Comparison of ENCODE assay signal across 7 mouse cellular contexts in the genomic region with DNA sequence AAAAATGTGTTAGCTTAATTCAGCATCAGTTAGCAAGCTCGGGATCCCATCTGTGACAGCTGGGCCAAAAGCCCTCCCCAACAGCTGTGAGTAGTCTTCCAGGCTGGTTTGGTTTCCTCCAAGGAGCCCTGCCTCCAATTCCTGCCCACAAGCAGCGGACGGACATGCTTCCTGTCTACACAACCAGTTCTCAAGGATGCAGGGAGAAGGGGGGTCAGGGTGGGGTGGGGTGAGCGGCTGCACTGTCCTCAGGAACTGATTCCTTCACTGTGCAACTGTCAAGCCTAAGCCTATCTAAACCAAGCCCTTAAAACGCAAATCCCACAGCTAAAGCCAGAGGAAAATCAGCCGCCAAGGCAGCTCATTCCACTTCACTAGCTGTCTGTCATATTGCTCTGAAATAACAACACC. TPM values are rescaled to one million over a fixed set of nuclear protein-coding genes. Genes with fewer than 3 reads are reported as not detected.
DNase-seq lines count a peak whose midpoint lies in the region; ATAC-seq lines count a peak whose summit lies in the region.

No protein-coding gene starts in this region.

- peak overlapping the region; percentile 96 for H3K9ac ChIP-seq in intestine, embryonic 16.5 days (ENCODE audit: low read depth, low read length)

- intact Hi-C loops in left cerebral cortex, postnatal 25 days (cut with DNase I) = loop anchor here (2.0 kb wide), 3 partner anchors 52 to 168 kb away; partner anchors contain the start of gene Ing5

- 3% methylated on average over 6 of the region's 6 CpGs for WGBS in intestine, embryonic 16.5 days

- H3K4me2 ChIP-seq in intestine, embryonic 16.5 days (ENCODE audit: low read depth, low read length) = peak overlapping the region; percentile 85

- H3K4me3 ChIP-seq in intestine, embryonic 16.5 days (ENCODE audit: low read length) = peak overlapping the region; percentile 98

- H3K36me3 ChIP-seq in intestine, embryonic 16.5 days (ENCODE audit: control insufficient read depth, insufficient read depth, low read length) = no peaks in the 10 kb centered on the region; the same call in none of the 2 replicates
- no peaks in the 10 kb centered on the region for H3K36me3 ChIP-seq in splenic B cell, adult 2 months (ENCODE audit: control insufficient read depth, insufficient read depth, low read length, poor library complexity, severe bottlenecking)

- H3K9me3 ChIP-seq in intestine, embryonic 16.5 days (ENCODE audit: control insufficient read depth, low read length) = no peaks in the 10 kb centered on the region

- peaks cover 12% of the 10 kb centered on the region for H3K4me1 ChIP-seq in intestine, embryonic 16.5 days (ENCODE audit: control insufficient read depth, insufficient read depth, low read length)

- peak overlapping the region; percentile 94 for H3K27ac ChIP-seq in intestine, embryonic 16.5 days (ENCODE audit: low read length)

- peak; percentile 17; the same call in 1 of the 2 replicates for ATAC-seq in common myeloid progenitor, adult 5-6 weeks (replicated peaks; ENCODE audit: low read depth, poor library complexity, severe bottlenecking)
- ATAC-seq in intestine, embryonic 16.5 days = peak; percentile 17

- peak; percentile 28 for DNase-seq in ZHBTc4 (ENCODE audit: low read depth, low spot score)
- peak; percentile 65 for DNase-seq in gastrocnemius, postnatal 25 days
- peak; percentile 54 to 85 for DNase-seq in left cerebral cortex, postnatal 25 days (ENCODE audit: low spot score in 2 of 2)
- peak; percentile 36 for DNase-seq in mesoderm, embryonic 11.5 days (ENCODE audit: low read depth, low spot score)
- DNase-seq in splenic B cell, adult 2 months (ENCODE audit: low read depth, low spot score) = peak; percentile 4

- no peaks in the 10 kb centered on the region for H3K27me3 ChIP-seq in intestine, embryonic 16.5 days (replicated peaks; ENCODE audit: control insufficient read depth, insufficient read depth, low read length)
- H3K27me3 ChIP-seq in splenic B cell, adult 2 months (ENCODE audit: control insufficient read depth, insufficient read depth, low read length, poor library complexity, severe bottlenecking) = no peaks in the 10 kb centered on the region

RNA-seq across cellular contexts. Expression of gene Stk25, which starts 24.0 kb away (rescaled TPM):
- 25.1 and 40.3 TPM in 2 replicates for total RNA-seq in common myeloid progenitor, adult 5-6 weeks (2017)
- total RNA-seq in gastrocnemius, postnatal 25 days (2021) = 10 to 100 TPM; 79.2 to 82.7 TPM
- 164 and 171 TPM in 2 replicates for polyA plus RNA-seq in intestine, embryonic 16.5 days (2015; fragmentation: Nextera tagmentation; extraction: Ambion mirVana)
- 100 to 1,000 TPM; 376 to 384 TPM for total RNA-seq in left cerebral cortex, postnatal 25 days (2021)

RNA-seq across cellular contexts. Expression of gene Bok, which starts 51.0 kb away (rescaled TPM):
- 0.23 TPM in 1 of 2 replicates, not detected in the other for total RNA-seq in common myeloid progenitor, adult 5-6 weeks (2017)
- 1 to 10 TPM in 1 of 2 experiments, under 1 TPM in 1; 0.90 to 1.5 TPM for total RNA-seq in gastrocnemius, postnatal 25 days (2021)
- 44.7 and 53.0 TPM in 2 replicates for polyA plus RNA-seq in intestine, embryonic 16.5 days (2015; fragmentation: Nextera tagmentation; extraction: Ambion mirVana)
- total RNA-seq in left cerebral cortex, postnatal 25 days (2021) = 10 to 100 TPM; 23.6 to 27.5 TPM

Comparison
In these comparisons a context has a peak if more than half of its experiments do, and no peak if none do; other contexts are left out.
1. Peak in every context shown above with its lines: DNase-seq, ATAC-seq, H3K4me3 ChIP-seq and H3K27ac ChIP-seq.
2. DNase-seq: peak in every context shown above with its lines; median percentile 70 in left cerebral cortex, postnatal 25 days; 65 in gastrocnemius, postnatal 25 days; 36 in mesoderm, embryonic 11.5 days; 28 in ZHBTc4; 4 in splenic B cell, adult 2 months.
3. RNA of gene Bok, which starts 51.0 kb away (total RNA-seq): 23.6 to 27.5 TPM in left cerebral cortex, postnatal 25 days; 0.90 to 1.5 TPM in gastrocnemius, postnatal 25 days and 0.23 TPM in common myeloid progenitor, adult 5-6 weeks; every median in the first group is over 4 times any median in the second.